Mouse (Mus musculus): ENCODE results near the gene Six6.

Gene Six6

DNA sequence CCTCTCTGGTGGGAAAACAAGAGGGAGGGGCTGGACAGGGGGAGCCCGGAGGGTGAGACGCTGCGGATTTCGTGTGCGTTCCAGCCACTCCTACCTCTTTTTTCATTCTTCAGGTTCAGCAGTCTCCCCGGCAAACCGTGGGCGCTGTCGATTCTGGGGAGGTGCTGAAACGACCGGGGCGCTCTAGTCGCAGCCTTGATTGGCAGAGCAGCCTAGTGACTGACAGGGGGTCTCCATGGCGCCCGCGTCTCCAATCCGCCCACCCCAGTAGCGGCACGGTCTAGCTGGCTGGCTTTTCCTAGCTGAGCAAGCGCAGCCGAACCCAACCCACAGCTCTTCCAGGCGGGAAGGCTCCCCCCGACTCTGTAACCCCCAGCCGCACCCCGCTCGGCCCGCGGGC, at the start of gene Six6:
Gene Six6 (plus strand): TSS at position 277 of the 400 bp plus-strand sequence.
- DNase-seq (ENCODE audit: extremely low read depth, low read depth), result no peak

DNA sequence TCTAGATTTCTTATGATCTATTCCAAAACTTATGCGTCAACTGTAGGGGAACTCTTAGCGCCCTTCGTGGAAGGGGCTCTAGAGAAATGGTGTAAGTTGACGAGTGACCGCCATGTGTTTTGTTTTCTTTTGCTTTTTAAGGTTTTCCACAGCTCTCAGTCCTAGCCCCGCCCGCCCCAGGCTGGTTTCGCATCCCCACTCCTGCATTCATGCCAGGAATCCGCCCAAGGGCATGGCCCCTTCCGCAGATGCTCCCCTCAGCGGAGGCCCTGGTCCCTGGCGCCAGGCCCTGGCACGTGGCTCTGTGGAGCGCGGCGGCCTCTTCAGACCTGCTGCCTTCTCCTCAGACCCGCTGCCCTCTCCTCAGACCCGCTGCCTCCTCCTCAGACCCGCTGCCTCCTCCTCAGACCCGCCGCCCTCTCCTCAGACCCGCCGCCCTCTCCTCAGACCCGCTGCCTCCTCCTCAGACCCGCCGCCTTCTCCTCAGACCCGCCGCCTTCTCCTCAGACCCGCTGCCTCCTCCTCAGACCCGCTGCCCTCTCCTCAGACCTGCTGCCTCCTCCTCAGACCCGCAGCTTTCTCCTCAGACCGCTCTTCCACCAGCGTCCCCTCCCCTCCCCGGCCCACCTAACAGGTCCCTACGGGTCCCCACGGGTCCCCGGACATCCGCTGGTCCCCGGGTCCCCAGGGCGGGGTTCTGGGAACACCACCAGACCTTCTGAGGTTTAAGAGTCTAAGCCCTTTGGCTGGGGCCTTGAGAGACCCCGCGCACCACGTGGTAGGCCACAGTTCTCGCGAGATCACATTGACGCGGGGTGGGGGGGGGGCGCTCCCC, 22.3 kb upstream of the Six6 start:
- DNase-seq (ENCODE audit: extremely low read depth, low read depth), result no peak

GRCm38 (mm10) chr12:72936751-72937150, 2.9 kb upstream of the Six6 start:
- no peak for DNase-seq (ENCODE audit: extremely low read depth, low read depth)

- no peak for DNase-seq (ENCODE audit: extremely low read depth, low read depth)
These were observed 2.1 kb upstream of the Six6 start for GRCm38 (mm10) chr12:72937537-72938120.

DNA sequence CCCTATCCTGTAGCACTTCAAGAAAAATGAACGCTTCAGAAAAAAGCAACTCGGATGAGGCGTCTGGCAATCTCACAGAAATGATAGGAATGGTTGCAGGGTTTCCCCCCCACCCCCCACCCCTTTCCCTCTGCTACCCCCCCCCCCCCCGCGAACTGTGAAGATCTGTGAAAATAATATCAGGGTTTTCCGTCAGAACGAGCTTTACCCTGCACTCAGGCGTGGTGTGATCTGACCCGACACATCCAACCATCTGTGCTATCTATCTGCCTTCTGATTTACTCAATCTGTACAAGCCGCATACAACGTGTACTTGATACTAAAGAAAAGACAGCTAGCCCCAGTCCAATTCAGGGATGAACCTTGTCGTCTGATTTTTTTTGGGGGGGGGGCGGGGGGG, 1.5 kb upstream of the Six6 start:
- no peak for DNase-seq (ENCODE audit: extremely low read depth, low read depth)

GRCm38 (mm10) chr12:72938600-72939490, 847 bp upstream of the Six6 start:
- DNase-seq (ENCODE audit: extremely low read depth, low read depth), result no peak

- DNase-seq (ENCODE audit: extremely low read depth, low read depth), result no peak
These were observed 554 bp downstream of the Six6 start, which contains the start of gene 4930447C04Rik for GRCm38 (mm10) chr12:72940071-72940821. TSS of gene 4930447C04Rik (minus strand) at chr12:72940774.

- DNase-seq (ENCODE audit: extremely low read depth, low read depth), result no peak
These were observed 1.2 kb downstream of the Six6 start for GRCm38 (mm10) chr12:72940822-72941397.

DNA sequence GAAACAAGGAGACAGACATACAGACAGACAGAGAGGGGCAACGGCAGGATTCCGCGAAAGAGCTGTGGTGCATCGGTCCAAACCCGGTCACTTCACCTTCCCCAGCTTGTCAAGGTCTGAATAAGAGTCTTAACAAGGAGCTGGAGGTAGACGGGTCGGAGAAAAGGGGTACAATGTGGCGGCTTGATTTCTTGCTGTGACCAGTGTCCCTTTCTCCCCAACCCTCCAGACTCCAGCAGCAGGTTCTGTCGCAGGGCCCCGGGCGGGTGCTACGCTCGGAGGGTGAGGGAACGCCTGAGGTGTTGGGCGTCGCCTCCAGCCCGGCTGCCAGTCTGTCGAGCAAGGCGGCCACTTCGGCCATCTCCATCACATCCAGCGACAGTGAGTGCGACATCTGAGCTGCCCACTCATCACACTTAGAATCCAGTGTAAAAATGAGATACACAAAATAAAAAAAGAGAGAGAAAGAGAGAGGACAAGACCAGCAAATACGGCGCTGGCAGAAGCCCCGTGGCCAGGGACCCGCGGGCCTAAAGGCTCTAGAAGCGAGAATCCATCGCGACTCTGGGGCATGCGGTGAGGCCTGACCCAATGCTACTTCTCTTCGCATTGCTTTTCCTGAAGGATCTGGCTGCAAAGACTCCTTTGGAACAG, 1.8 kb downstream of the Six6 start:
- no peak for DNase-seq (ENCODE audit: extremely low read depth, low read depth)

DNA sequence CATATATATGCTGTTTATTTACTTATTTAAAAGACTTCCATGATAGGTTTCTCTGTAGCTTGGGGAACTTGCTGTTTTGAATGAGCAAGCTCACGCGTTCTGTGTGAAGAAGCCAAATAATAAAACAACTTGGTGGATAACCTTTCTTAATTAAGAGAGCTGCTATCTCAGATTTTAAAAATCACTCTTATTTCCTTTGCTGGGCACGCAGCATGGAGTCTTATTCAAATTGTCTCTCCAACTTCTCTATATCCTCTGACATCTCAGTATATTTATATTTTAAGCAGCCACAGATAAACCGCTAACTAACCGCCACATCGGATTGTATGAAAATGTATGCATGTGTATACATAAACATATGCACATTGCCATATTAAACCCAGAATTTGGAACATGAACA, 2.5 kb downstream of the Six6 start:
- no peak for DNase-seq (ENCODE audit: extremely low read depth, low read depth)

DNA sequence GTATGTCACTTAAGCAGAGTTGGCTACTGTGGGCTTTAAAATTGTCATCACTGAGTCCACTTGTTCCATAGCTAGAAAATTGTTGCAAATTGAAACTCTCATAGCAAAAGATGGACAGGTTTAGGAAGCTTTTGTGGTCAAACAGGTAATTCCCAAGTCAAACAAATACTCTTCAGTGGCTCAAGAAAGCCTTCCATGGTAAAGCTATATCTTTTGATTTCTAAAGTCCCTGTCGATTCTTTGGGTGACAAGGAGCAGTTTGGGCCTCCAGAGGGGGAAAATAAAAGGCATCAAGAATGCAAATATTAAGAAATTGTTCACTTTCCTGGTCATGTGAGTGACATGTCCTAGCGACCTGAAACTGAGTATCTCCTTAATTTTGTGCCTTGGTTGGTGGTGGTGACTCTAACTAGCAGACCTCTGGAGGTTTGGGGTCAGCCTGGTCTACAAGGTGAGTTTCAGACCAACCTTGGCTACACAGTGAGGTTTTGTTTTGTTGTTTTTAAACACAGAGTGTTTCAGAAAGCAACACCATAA, 4.0 kb downstream of the Six6 start:
- DNase-seq (ENCODE audit: extremely low read depth, low read depth), result no peak

DNA sequence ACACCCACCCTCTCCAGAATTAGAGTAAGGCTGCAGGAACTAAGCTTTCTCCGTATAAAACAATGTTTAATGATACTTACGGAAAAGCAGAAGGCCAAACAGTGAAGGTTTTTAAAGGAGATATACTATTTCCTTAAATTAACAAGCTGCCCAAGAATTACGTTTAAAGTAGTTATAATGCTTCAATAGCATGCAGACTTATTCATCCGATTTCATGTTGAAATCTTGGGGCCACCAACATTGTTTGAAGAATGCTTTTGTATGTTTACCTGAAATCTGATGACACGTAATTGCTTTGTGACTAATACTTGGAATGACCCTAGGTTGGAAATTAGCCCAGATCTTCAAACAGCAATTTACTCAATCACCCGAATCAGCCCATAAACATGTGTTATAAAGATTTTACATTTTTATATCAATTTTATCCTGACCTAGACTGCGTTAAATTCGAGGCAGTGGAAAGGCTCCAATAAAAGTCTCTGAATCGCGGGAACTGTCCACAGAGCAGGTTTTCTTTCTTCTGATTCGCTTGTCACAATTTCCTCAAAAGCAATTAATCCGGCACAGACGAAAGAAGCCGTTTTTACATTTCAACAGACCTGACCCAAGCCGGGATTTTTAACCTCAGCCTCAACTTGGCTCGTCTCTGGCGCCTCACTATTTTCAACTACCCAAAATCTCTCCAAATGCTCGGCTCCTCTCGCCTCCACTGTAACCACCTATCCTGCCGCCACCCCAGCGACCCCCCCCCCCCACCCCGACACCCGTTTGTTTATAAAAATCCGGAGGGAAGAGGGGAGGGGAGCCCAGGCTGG, 4.9 kb downstream of the Six6 start:
- DNase-seq (ENCODE audit: extremely low read depth, low read depth), result no peak

GRCm38 (mm10) chr12:72945301-72946063, 5.8 kb downstream of the Six6 start:
- no peak for DNase-seq (ENCODE audit: extremely low read depth, low read depth)

DNA sequence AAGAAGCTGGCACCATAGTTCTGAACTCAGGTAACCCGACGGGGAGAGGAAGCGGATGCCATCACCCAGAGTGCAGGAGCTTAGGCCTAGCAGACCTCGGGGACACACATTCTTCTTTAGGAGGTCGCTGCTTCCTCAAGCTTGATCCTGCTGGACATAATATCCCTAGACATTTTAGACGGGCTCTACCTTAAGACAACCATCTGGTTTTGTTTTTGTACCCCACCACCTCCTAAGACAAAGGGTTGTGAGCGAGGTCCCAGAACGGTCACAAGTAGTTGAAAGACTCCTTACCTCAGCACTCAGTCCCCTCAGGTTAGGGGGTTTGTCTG, 6.3 kb downstream of the Six6 start:
- no peak for DNase-seq (ENCODE audit: extremely low read depth, low read depth)

GRCm38 (mm10) chr12:72946805-72947204, 7.1 kb downstream of the Six6 start:
- no peak for DNase-seq (ENCODE audit: extremely low read depth, low read depth)

GRCm38 (mm10) chr12:72947335-72947734, 7.6 kb downstream of the Six6 start:
- no peak for DNase-seq (ENCODE audit: extremely low read depth, low read depth)

DNA sequence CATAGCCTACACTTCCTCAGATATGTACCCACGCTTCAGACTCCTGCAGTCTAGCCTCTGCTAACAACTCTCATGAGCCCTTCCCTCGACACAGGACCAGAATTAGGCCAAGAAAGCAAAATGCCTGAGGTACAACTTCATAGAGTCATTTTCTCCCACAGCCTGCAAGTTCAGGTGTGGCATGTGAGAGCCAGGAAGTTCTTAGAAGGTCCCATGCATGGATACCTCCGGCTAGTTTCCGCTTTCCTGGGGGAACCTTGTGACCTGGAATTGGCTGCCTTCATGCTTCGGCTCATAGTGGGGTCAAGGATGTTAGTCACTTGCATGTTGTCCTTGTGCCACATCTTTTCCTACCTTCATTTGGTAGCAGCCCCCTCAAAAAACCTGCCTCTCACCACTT, 13.4 kb downstream of the Six6 start:
- no peak for DNase-seq (ENCODE audit: extremely low read depth, low read depth)

DNA sequence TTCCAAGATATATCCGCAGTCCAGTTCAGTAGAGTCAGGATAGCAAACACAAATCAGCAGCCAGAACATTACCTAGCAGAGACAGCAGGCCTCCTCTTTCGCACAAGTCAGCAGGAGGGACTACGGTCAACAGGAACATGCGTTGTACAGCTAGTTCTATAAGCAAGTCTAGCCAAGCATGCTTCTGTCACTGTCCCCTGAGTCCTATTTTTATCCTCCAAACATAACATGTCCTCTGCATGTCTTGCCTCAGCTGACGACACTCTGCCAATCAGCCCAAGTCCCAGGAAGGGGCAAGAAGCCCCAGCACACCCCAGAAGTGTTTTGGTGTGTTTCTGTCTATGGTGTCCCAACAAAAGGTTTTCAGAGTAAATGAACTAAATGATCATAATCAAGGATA, 14.2 kb downstream of the Six6 start:
- DNase-seq (ENCODE audit: extremely low read depth, low read depth), result no peak

DNA sequence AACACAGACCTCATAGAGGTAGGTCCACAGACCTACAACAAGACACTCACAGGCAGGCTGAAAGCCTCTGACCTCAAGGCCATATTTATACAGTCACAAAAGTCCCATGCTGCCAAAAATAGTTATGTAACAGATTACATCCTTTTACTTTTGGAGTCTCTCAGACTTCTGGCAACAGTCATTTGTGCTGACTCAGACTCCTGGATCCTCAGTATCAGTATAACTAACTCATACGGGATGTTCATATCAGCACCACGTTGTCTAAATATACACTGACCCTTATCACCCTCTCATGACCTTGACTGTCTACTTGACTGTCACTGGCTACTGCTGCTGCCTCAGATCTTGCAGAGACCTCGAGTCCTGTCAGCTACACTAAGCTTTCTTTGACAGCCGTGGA, 15.2 kb downstream of the Six6 start:
- no peak for DNase-seq (ENCODE audit: extremely low read depth, low read depth)

Measured in MEL-GATA-1-ER (cell line).